Mouse (Mus musculus) liver, adult (tissue): ENCODE measurements around the gene Prkg1.

Experiments used
- GATA4 ChIP-seq: IDR thresholded peaks from 2 replicates; pipeline ENCODE4 v1.6.1; 2014; ENCODE audit warnings: mild to moderate bottlenecking, low read length; ENCODE audit not compliant: insufficient replicate concordance

The Prkg1 gene

DNA sequence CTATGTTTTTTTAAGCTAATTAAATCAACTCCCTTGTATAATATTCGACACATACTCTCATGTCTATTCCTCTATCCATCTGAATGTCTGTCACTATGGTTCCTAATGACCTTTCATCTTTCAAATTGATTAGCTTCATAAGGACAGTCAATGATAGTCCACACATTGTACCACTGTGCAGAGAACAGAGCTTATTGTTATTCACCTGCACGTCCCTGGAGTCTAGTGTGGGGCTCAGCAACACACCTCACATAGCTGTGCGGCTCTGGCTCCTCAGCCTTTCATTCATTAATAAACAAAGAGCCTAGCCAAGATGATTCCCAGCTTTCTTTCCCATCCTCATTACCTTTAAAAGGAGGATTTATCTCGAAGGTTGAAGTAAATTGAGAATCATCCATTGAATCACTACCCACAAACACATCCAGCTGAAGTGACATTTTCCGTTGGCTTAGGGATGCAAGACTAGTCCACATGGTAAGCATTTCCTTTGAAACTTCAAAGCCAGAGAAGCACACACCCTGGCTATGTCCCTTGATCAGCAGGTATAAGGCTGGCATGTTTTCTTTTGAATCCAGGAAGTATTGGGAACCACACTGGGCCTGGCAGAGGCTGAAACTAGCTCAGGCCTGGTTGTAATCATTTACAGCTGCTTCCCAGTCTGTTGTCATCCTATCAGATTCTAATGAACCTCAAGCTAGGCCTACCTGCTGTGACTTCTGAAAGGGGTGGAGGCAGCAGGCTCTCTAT, 426.3 kb downstream of the Prkg1 start:
- no peak for TF ChIP-seq GATA4

DNA sequence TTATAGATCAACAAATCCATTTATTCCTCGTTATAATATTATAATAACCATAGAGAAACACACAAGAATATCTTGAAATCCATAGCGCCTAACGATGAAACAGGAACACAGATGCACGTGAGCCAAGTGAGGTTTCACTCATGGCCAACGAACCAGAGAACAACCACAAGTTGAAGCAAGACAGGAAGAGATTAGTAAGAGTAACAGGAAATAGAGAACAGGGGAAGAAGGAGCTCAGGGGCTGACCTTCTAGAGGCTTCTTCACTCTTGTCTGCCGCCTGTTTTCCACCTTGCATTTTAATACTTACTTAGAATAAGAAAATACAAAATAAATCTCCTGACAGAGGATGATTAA, 427.0 kb downstream of the Prkg1 start:
- no peak for TF ChIP-seq GATA4

DNA sequence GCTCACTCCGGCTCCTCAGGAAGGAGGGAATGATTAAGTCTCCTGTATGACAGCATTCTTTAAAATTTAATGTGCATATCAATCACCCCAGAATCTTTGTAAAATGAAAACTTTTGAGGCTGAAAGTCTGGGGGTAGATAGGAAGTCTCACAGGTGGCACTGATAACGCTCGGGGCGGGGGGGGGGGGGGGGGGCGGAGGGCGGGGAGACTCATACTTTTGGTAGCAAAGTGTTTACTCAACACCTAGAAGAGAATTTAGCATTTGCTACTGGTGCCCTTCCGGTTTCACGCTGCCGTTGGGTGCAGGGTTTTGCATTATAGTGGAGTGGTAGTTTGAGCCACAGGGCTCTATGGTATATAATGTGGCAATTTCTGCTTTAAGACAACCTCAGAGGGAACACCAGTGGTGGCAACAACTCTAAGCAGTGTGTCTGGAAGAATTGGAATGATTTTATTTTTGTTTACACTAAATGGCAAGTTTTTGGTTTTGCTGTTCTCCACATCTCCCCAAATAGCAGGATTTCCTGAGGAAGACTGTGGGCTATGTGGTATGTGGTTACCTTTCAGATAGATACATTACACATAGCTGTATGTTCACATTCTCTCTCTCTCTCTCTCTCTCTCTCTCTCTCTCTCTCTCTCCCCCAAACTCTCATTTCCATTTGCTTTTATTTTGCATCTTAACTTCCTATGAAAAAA, 427.5 kb downstream of the Prkg1 start:
- TF ChIP-seq GATA4, result no peak

DNA sequence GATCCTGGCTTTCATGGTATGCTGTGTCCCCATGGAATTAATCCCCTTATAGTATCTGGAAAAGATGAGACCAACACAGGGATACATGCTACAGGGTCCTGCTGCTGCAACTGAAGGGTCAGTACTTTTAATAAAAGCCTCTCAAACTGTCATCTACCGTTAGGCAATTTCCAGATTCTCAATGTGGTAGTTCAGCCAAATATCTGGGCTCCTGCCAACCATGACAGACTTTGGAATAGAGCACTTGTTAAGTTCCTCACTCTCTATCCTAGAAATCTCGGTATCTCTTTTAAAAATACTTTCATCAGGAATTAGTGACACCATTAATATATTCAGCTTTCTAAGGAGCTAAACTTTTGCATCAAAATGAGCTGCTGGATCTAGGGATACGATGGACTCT, 428.5 kb downstream of the Prkg1 start:
- no peak for TF ChIP-seq GATA4

DNA sequence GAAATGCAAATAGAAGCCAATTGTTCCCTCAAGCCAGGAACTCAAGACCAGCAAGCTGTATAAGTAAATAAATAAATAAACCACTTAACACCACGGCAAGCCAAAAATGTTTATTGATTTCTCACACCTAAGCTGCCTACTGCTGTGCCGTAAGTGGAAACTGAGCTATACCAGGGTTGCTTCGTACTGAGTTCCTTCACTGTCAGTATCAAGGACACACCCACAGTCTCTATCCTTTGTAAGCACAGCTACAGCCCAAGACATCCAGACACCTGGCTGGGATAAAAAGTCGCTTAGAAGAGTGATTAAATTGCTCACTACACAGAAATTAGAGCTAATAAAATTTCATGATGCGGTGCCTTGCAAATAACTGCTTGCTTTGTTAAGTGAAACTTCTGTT, 434.9 kb downstream of the Prkg1 start:
- TF ChIP-seq GATA4, result no peak

DNA sequence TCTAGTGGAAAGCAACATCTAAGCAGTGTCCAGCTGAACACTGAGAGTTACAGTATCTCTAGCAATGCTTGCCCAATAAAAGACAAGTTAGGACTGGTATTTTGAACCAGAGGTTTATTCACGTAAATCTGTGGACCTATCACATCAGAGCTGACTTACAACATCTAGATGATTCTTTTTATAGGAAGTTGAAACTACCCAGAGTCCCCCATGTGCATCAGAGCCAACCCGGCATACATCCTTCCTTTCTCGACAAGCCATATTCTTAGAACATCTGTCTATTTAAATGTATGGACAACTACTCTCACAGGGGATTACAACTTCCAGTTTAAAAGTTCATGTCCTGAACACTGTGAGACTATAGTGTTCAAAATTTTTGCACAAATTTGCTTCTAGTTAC, 460.1 kb downstream of the Prkg1 start:
- TF ChIP-seq GATA4, result no peak

GRCm38 (mm10) chr19:31291231-31291630, 473.6 kb downstream of the Prkg1 start:
- TF ChIP-seq GATA4, result no peak

- TF ChIP-seq GATA4, result no peak
Observed at GRCm38 (mm10) chr19:31284581-31284980, 480.3 kb downstream of the Prkg1 start.

- no peak for TF ChIP-seq GATA4
Observed at GRCm38 (mm10) chr19:31284126-31284525, 480.7 kb downstream of the Prkg1 start.

- no peak for TF ChIP-seq GATA4
Observed at GRCm38 (mm10) chr19:31283617-31284016, 481.2 kb downstream of the Prkg1 start.

- TF ChIP-seq GATA4, result no peak
Observed at GRCm38 (mm10) chr19:31279797-31280486, 484.9 kb downstream of the Prkg1 start.

DNA sequence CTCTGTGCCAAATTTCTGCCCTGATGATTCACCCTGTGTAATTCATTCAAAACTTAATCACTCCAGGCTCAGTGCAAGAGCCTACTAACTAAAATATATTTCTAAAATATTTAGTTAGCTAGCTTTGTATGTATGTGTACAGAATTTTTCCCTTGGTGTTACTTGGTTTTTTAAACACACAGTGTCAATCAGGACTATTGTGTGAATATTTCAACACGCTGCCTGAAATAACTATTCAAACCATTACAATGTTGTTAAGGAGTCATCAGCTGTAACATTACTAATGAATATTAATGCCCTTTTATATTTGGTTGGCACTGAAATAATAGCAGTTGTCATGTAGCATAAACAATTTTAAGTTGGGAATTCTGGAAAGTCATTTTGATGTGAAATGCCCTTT, 502.4 kb downstream of the Prkg1 start:
- TF ChIP-seq GATA4, result no peak

- TF ChIP-seq GATA4, result no peak
Observed at GRCm38 (mm10) chr19:31260494-31260893, 504.3 kb downstream of the Prkg1 start.

DNA sequence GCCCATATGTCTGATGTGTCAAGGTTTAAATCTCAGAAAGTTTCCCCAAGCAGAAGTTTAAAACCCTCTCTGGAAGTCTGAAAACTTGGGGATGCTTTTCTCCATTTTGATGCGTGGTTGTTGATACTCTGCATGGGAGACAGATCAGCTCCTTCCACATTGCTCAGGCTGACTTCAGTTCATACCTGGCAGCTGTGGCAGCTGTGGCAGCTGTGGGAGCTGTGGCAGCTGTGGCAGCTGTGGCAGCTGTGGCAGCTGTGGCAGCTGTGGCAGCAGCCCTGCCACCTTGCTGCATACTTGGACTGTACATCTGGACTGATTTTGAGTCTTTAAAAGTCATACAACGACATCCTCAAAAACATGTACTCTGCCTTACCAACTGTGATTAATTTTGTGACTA, 509.1 kb downstream of the Prkg1 start:
- TF ChIP-seq GATA4, result no peak

GRCm38 (mm10) chr19:31232410-31232809, 532.4 kb downstream of the Prkg1 start:
- no peak for TF ChIP-seq GATA4

- no peak for TF ChIP-seq GATA4
Observed at GRCm38 (mm10) chr19:31228385-31228784, 536.4 kb downstream of the Prkg1 start.
